Mouse (Mus musculus) hindbrain, embryonic 13.5 days (tissue): ENCODE results near the gene Skint5. TPM values are rescaled to one million over a fixed set of nuclear protein-coding genes. Genes with fewer than 3 reads are reported as not detected.
"Not testable (repeated sequence)": the region's sequence is repeated elsewhere in the genome, so short reads cannot be mapped to it uniquely, and the experiment has no call there.

ENCODE experiments used
- ATAC-seq: fragments of 200-750 bp; cut with Nextera tagmentation; 2 replicates; pipeline ENCODE4 v1.8.0; 2017; ENCODE audit warnings: moderate TSS enrichment; ENCODE audit not compliant: low FRiP score
- H3K27ac ChIP-seq: fragments of 300-500 bp; sonication (generic); 2 replicates; pipeline ENCODE4 v1.5.1; 2015; ENCODE audit warnings: inconsistent platforms, mild to moderate bottlenecking, moderate library complexity
- H3K27me3 ChIP-seq: fragments of 300-500 bp; sonication (generic); 2 replicates; pipeline ENCODE4 v1.6.1; 2015; ENCODE audit warnings: mild to moderate bottlenecking, inconsistent platforms
- H3K36me3 ChIP-seq: fragments of 300-500 bp; sonication (generic); 2 replicates; pipeline ENCODE4 v1.6.1; 2015; ENCODE audit warnings: mild to moderate bottlenecking, inconsistent platforms
- H3K4me1 ChIP-seq: fragments of 300-500 bp; sonication (generic); replicated peaks from 2 replicates; pipeline ENCODE4 v1.6.1; 2015; ENCODE audit warnings: inconsistent platforms
- H3K4me2 ChIP-seq: fragments of 300-500 bp; sonication (generic); 2 replicates; pipeline ENCODE4 v1.6.1; 2015; ENCODE audit warnings: inconsistent platforms, mild to moderate bottlenecking, moderate library complexity
- H3K4me3 ChIP-seq: fragments of 300-500 bp; sonication (generic); 2 replicates; pipeline ENCODE4 v1.5.1; 2015; ENCODE audit warnings: mild to moderate bottlenecking, inconsistent platforms
- H3K9ac ChIP-seq: fragments of 300-500 bp; sonication (generic); 2 replicates; pipeline ENCODE4 v1.6.1; 2015; ENCODE audit warnings: mild to moderate bottlenecking, inconsistent platforms
- H3K9me3 ChIP-seq: fragments of 300-500 bp; sonication (generic); 2 replicates; pipeline ENCODE4 v1.6.1; 2016; ENCODE audit warnings: inconsistent platforms
- WGBS: fragments of 180-500 bp; shearing (Covaris S2); methylation state at CpG from one replicate; pipeline ENCODE4 v1.1.7; 2015; 5-methylcytosine and 5-hydroxymethylcytosine counted together
- polyA plus RNA-seq: library from polyadenylated mRNA; unstranded; fragments of >200 nt; fragmentation: Nextera tagmentation; extraction: Ambion mirVana; gene quantifications from 2 replicates; pipeline ENCODE4 v1.2.1, GENCODE M21; 2015

Gene Skint5
- not detected in 2 replicates for polyA plus RNA-seq

GRCm38 (mm10) chr4:113999403-113999802 is at the start of gene Skint5:
Gene Skint5 (minus strand): TSS chr4:113999503.
- Histone ChIP-seq H3K4me1 (no peaks in the 10 kb centered on the region), H3K27me3 (no peaks in the 10 kb centered on the region), H3K36me3 (no peaks in the 10 kb centered on the region), H3K9me3 (no peaks in the 10 kb centered on the region; the same call in 1 of the 2 replicates), H3K4me3 (no peak within 1 kb of the TSS), H3K4me2 (no peak within 1 kb of the TSS), H3K9ac (no peak within 1 kb of the TSS), H3K27ac (no peak within 1 kb of the TSS)
- no peak for ATAC-seq
- WGBS: 88% methylated on average over 3 of the region's 3 CpGs

GRCm38 (mm10) chr4:113957343-113957742 is 42.0 kb downstream of the Skint5 start:
- Histone ChIP-seq H3K27me3 (no peaks in the 10 kb centered on the region), H3K4me3 (no peak overlapping the region), H3K27ac (no peak overlapping the region), H3K4me2 (no peak overlapping the region), H3K36me3 (no peaks in the 10 kb centered on the region), H3K9ac (no peak overlapping the region), H3K9me3 (peaks cover 21% of the 10 kb centered on the region), H3K4me1 (no peaks in the 10 kb centered on the region)
- no peak for ATAC-seq
- 70% methylated on average over 1 of the region's 1 CpGs for WGBS

GRCm38 (mm10) chr4:113764182-113764581 is 235.1 kb downstream of the Skint5 start:
- no peak for ATAC-seq
- no peaks in the 10 kb centered on the region for H3K27me3 ChIP-seq
- no peak overlapping the region for H3K9ac ChIP-seq
- H3K4me1 ChIP-seq: no peaks in the 10 kb centered on the region
- no peak overlapping the region for H3K4me2 ChIP-seq
- no peak overlapping the region for H3K27ac ChIP-seq
- H3K9me3 ChIP-seq: peaks cover 20% of the 10 kb centered on the region
- no peak overlapping the region for H3K4me3 ChIP-seq
- H3K36me3 ChIP-seq: no peaks in the 10 kb centered on the region
- 69% methylated on average over 1 of the region's 1 CpGs for WGBS

GRCm38 (mm10) chr4:113763684-113764083 is 235.6 kb downstream of the Skint5 start:
- Histone ChIP-seq H3K9ac (no peak overlapping the region), H3K4me2 (no peak overlapping the region), H3K36me3 (no peaks in the 10 kb centered on the region), H3K4me3 (no peak overlapping the region), H3K4me1 (no peaks in the 10 kb centered on the region), H3K27ac (no peak overlapping the region), H3K27me3 (no peaks in the 10 kb centered on the region), H3K9me3 (peaks cover 20% of the 10 kb centered on the region)
- ATAC-seq: no peak
- WGBS: 61% methylated on average over 1 of the region's 1 CpGs

GRCm38 (mm10) chr4:113448230-113448629 is 551.1 kb downstream of the Skint5 start:
- not testable (repeated sequence) for H3K4me1 ChIP-seq, H3K27ac ChIP-seq, H3K9ac ChIP-seq, H3K4me2 ChIP-seq, H3K36me3 ChIP-seq, H3K27me3 ChIP-seq, H3K4me3 ChIP-seq, ATAC-seq
- H3K9me3 ChIP-seq: peaks cover 38% of the 10 kb centered on the region
- WGBS: 65% methylated on average over 2 of the region's 2 CpGs

Other genes with a start within 250 kb of the Skint5 start
- not detected in 2 replicates for gene Skint11, start 163.9 kb upstream of the Skint5 start, polyA plus RNA-seq